Mouse (Mus musculus): ENCODE results near the gene Oxsr1. TPM values are rescaled to one million over a fixed set of nuclear protein-coding genes. Genes with fewer than 3 reads are reported as not detected.
A peak's percentile ranks its signal among the peaks of the same experiment; 100 is the strongest.

The Oxsr1 gene
- polyA plus RNA-seq, 1 experiment from 2014 or later: 3.8 TPM

DNA sequence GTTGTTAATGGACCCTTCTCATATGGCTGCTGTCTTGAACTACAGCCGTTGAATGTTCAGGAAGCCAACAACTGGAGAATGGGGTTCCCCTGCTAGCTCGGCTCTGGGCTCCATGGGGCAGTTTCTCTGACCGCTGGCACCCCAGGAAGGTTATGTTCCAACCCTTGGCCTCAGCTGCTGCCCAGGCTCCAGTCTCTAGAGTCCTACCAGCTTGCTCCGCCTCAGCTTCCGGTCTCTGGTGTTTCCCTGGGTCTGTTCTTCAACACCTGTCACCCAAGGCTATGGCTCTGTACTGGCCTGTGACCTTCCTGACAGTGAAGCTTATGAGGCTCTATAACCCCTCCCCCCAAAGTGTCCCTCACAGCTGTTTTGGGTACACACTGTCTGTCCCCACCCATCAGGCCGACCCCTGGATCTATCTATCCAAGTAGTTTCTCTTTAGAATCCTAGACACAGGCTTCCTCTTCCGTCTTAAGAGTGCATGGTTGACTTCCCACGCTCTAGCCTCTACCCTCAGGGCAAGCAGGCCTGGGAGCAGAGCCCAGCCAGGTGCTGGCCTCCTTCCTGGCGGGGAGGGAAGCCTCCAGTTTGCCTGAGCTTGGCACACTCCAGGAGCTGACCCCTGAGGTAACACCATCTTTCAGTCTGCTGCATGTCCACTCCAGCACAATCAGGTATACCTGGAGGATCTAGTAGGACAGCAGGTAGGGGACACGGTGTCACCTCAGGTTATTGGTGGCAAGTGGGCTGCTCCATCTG is 28.9 kb upstream of the Oxsr1 start:
- DNase-seq: no peak
- H3K27ac ChIP-seq (ENCODE audit: low read depth): 0 out of 2 replicates have a peak overlapping the region, but pooled peaks have one; percentile 51
- no peak for ATAC-seq
- TF ChIP-seq EP300 (IDR thresholded peaks at IDR 0.05; ENCODE audit: low read depth): no peak
- H3K4me3 ChIP-seq (ENCODE audit: low read depth, low read length): no peak overlapping the region
- no peaks in the 10 kb centered on the region for H3K4me1 ChIP-seq (ENCODE audit: insufficient read depth)
- peaks cover 28% of the 10 kb centered on the region for H3K36me3 ChIP-seq (replicated peaks; ENCODE audit: insufficient read depth, low read length)
- H3K27me3 ChIP-seq (ENCODE audit: insufficient read depth, low read length): no peaks in the 10 kb centered on the region
- WGBS (ENCODE audit: insufficient replicate concordance): 86% methylated on average over 10 of the region's 10 CpGs
- no peak overlapping the region for H3K4me2 ChIP-seq (ENCODE audit: low read depth, low read length)
- H3K9ac ChIP-seq (replicated peaks): no peak overlapping the region
- no peaks in the 10 kb centered on the region for H3K9me3 ChIP-seq (ENCODE audit: low read length)

- H3K27ac ChIP-seq (ENCODE audit: low read depth): 0 out of 2 replicates have a peak overlapping the region, but pooled peaks have one; percentile 51
- no peak overlapping the region for H3K4me3 ChIP-seq (ENCODE audit: low read depth, low read length)
- H3K9ac ChIP-seq (replicated peaks): no peak overlapping the region
- ATAC-seq (peak; percentile 38; the same call in 1 of the 2 replicates), DNase-seq (no peak)
- H3K9me3 ChIP-seq (ENCODE audit: low read length): no peaks in the 10 kb centered on the region
- H3K4me1 ChIP-seq (ENCODE audit: insufficient read depth): no peaks in the 10 kb centered on the region
- peaks cover 33% of the 10 kb centered on the region for H3K36me3 ChIP-seq (replicated peaks; ENCODE audit: insufficient read depth, low read length)
- 79% methylated on average over 3 of the region's 3 CpGs for WGBS (ENCODE audit: insufficient replicate concordance)
- H3K4me2 ChIP-seq (ENCODE audit: low read depth, low read length): no peak overlapping the region
- no peak for TF ChIP-seq EP300 (IDR thresholded peaks at IDR 0.05; ENCODE audit: low read depth)
- no peak for TF ChIP-seq CTCF (IDR thresholded peaks at IDR 0.05; ENCODE audit: low read depth)
- no peaks in the 10 kb centered on the region for H3K27me3 ChIP-seq (ENCODE audit: insufficient read depth, low read length)
Measured at GRCm38 (mm10) chr9:119350531-119350930, 28.3 kb upstream of the Oxsr1 start.

DNA sequence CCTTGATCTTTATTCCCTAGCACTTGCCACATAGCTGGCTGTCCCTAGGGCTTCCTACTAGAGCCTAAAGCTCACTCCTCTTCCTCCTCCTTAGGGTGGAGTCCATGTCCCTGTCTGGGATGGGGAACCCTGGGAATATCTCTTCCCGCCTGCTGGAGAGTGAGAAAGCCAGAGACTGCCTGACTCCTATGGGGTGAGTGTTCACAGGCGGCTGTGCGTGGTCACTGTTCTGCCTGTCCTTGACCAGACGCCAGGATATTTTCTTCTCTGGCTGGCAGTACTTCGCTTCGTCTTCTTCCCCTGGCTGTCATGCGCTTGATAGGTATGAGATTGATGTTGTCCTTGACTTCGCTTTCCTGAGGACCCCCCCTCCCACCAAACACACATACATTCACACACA is 24.1 kb upstream of the Oxsr1 start:
- Histone ChIP-seq H3K9ac (replicated peaks) (no peak overlapping the region), H3K9me3 (ENCODE audit: low read length) (no peaks in the 10 kb centered on the region), H3K27me3 (ENCODE audit: insufficient read depth, low read length) (no peaks in the 10 kb centered on the region), H3K27ac (ENCODE audit: low read depth) (no peak overlapping the region), H3K4me2 (ENCODE audit: low read depth, low read length) (no peak overlapping the region), H3K4me3 (ENCODE audit: low read depth, low read length) (no peak overlapping the region), H3K4me1 (ENCODE audit: insufficient read depth) (peaks cover 14% of the 10 kb centered on the region; the same call in 1 of the 2 replicates), H3K36me3 (replicated peaks; ENCODE audit: insufficient read depth, low read length) (peaks cover 49% of the 10 kb centered on the region)
- 86% methylated on average over 8 of the region's 8 CpGs for WGBS (ENCODE audit: insufficient replicate concordance)
- DNase-seq (no peak), ATAC-seq (no peak)
- TF ChIP-seq EP300 (IDR thresholded peaks at IDR 0.05; ENCODE audit: low read depth) (no peak), CTCF (IDR thresholded peaks at IDR 0.05; ENCODE audit: low read depth) (no peak)

DNA sequence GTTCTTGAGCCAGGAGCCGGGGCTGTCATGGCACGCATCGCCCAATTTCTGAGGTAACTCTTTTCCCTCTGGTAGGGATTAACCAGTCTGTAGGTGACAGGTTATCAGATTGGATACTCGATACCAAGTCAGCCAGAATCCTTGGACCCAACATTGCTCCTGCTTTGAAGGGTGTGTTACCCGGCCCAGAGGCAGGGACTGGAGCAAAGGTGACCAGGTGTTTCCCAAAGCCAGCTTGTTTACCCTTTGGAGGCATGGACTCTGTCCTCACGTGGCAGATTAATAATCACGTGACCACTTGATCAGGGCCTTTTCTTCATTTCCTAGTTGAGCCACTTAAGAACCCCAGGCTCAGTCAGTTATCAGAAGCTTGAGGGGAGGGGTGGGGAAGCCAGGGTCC is 20.5 kb upstream of the Oxsr1 start:
- H3K27me3 ChIP-seq (ENCODE audit: insufficient read depth, low read length): no peaks in the 10 kb centered on the region
- H3K4me2 ChIP-seq (ENCODE audit: low read depth, low read length): peak overlapping the region; percentile 94; the same call in 1 of the 2 replicates
- H3K4me3 ChIP-seq (ENCODE audit: low read depth, low read length): peak overlapping the region; percentile 90; the same call in 1 of the 2 replicates
- peaks cover 34% of the 10 kb centered on the region for H3K36me3 ChIP-seq (replicated peaks; ENCODE audit: insufficient read depth, low read length)
- H3K4me1 ChIP-seq (ENCODE audit: insufficient read depth): peaks cover 34% of the 10 kb centered on the region
- ATAC-seq (peak; percentile 16; the same call in 1 of the 2 replicates), DNase-seq (peak; percentile 55)
- TF ChIP-seq EP300 (IDR thresholded peaks at IDR 0.05; ENCODE audit: low read depth): peak; percentile 70; the same call in 1 of the 2 replicates
- TF ChIP-seq CTCF (IDR thresholded peaks at IDR 0.05; ENCODE audit: low read depth): no peak
- no peaks in the 10 kb centered on the region for H3K9me3 ChIP-seq (ENCODE audit: low read length)
- WGBS (ENCODE audit: insufficient replicate concordance): 80% methylated on average over 7 of the region's 7 CpGs
- peak overlapping the region; percentile 92 for H3K9ac ChIP-seq (replicated peaks)
- peak overlapping the region; percentile 97 for H3K27ac ChIP-seq (ENCODE audit: low read depth)

- Histone ChIP-seq H3K4me2 (ENCODE audit: low read depth, low read length) (peak within 1 kb of the TSS; percentile 94), H3K9me3 (ENCODE audit: low read length) (no peaks in the 10 kb centered on the region), H3K4me3 (ENCODE audit: low read depth, low read length) (peak within 1 kb of the TSS; percentile 90), H3K27me3 (ENCODE audit: insufficient read depth, low read length) (no peaks in the 10 kb centered on the region), H3K4me1 (ENCODE audit: insufficient read depth) (peaks cover 34% of the 10 kb centered on the region), H3K27ac (ENCODE audit: low read depth) (peak within 1 kb of the TSS; percentile 97), H3K36me3 (replicated peaks; ENCODE audit: insufficient read depth, low read length) (peaks cover 35% of the 10 kb centered on the region; the same call in 1 of the 2 replicates), H3K9ac (replicated peaks) (peak within 1 kb of the TSS; percentile 92)
- peak; percentile 93 for ATAC-seq
- 2% methylated on average over 68 of the region's 68 CpGs for WGBS (ENCODE audit: insufficient replicate concordance)
- TF ChIP-seq CTCF (IDR thresholded peaks at IDR 0.05; ENCODE audit: low read depth) (no peak), EP300 (IDR thresholded peaks at IDR 0.05; ENCODE audit: low read depth) (peak; percentile 60; the same call in 1 of the 2 replicates)
- DNase-seq: peak; percentile 89
Measured at GRCm38 (mm10) chr9:119340909-119341816, 18.9 kb upstream of the Oxsr1 start, which contains the start of gene Myd88. Myd88 (minus strand) TSS chr9:119341411.

DNA sequence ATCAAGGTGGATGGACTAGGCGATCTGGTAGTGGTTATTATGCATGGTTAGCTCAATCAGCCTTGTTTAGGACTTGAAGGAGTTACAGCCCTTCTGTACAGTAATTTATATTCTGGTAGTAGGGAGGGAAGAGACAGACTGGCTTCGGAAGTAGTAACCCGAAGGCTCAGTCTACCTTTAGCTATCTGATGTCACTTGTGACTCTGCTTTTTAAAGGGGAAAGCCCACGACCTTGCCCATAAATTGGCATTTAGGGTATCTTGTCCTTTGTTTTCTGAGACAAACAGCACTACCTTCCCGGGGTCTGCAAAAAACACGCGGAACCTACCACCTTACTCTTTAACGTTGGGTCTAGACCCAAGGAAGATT is 18.0 kb upstream of the Oxsr1 start:
- Histone ChIP-seq H3K27me3 (ENCODE audit: insufficient read depth, low read length) (no peaks in the 10 kb centered on the region), H3K9ac (replicated peaks) (peak overlapping the region; percentile 92), H3K4me3 (ENCODE audit: low read depth, low read length) (peak overlapping the region; percentile 90), H3K36me3 (replicated peaks; ENCODE audit: insufficient read depth, low read length) (peaks cover 30% of the 10 kb centered on the region; the same call in 1 of the 2 replicates), H3K27ac (ENCODE audit: low read depth) (peak overlapping the region; percentile 97), H3K4me2 (ENCODE audit: low read depth, low read length) (peak overlapping the region; percentile 94), H3K9me3 (ENCODE audit: low read length) (no peaks in the 10 kb centered on the region), H3K4me1 (ENCODE audit: insufficient read depth) (peaks cover 34% of the 10 kb centered on the region)
- 2% methylated on average over 8 of the region's 8 CpGs for WGBS (ENCODE audit: insufficient replicate concordance)
- DNase-seq (no peak), ATAC-seq (no peak)
- TF ChIP-seq CTCF (IDR thresholded peaks at IDR 0.05; ENCODE audit: low read depth) (no peak), EP300 (IDR thresholded peaks at IDR 0.05; ENCODE audit: low read depth) (no peak)

Measured in liver, postnatal 0 days (tissue).